Mouse (Mus musculus): ENCODE measurements around the gene Snx30.
A peak's percentile ranks its signal among the peaks of the same experiment; 100 is the strongest.

The Snx30 gene

DNA sequence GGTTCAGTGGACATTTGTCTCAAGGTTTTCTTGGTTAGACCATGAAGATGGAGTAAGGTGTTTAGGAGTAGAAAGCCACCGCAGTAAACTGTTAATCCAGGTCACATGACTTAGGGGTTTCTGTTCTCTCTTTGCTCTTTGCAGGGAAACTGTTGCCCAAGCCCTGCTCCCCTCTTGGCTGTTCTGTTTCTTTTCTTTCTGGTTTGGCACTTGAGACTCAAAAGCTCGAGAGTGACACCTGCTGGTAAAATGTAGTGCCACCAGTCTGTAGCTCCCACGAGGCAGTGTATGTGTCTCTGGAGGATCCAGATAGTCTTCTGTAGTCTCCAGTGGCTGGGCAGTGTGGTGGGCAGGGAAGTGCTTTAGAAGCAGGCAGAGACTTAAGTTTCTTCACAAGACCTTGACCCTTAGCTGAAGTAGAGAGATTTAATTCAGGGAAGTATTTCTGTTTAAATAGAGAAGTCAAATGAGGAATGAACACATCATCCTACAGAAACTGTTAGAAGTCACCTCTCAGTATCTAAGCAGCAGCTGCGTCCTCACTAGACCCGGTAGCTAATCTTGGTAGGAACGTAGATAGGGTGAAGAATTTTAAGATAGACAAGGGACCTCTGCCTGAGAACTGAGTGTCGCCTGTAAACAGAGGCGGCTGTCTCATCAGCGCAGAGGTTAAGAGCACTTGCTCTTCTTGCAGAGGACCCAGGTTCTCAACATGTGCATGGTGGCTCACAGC lies 65.4 kb downstream of the Snx30 start:
- peak; percentile 81 for DNase-seq (ENCODE audit: low read depth, low spot score)

- DNase-seq (ENCODE audit: low read depth, low spot score) = no peak
Measured at GRCm38 (mm10) chr4:59873240-59873639, 67.6 kb downstream of the Snx30 start.

- no peak for DNase-seq (ENCODE audit: low read depth, low spot score)
Measured at GRCm38 (mm10) chr4:59873830-59874229, 68.2 kb downstream of the Snx30 start.

DNA sequence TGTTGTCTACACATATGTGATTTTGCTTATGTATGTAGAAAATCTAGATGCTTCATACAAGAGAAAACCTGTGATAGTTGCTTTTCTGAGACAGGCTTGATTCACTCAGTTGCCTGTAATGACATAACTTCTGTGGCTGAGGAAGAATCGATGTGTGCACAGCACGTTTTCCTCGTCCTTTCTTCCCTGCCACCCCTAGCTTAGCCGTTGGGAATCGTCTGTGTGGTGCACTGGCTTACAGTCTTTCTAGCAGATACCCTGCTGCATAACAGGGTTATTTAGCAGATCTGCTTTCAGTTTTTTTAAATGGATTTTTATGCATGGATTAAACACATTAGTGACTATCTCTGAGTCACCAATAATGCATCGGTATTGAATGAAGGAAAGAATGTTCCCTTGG lies 70.9 kb downstream of the Snx30 start:
- DNase-seq (ENCODE audit: low read depth, low spot score) = no peak

DNA sequence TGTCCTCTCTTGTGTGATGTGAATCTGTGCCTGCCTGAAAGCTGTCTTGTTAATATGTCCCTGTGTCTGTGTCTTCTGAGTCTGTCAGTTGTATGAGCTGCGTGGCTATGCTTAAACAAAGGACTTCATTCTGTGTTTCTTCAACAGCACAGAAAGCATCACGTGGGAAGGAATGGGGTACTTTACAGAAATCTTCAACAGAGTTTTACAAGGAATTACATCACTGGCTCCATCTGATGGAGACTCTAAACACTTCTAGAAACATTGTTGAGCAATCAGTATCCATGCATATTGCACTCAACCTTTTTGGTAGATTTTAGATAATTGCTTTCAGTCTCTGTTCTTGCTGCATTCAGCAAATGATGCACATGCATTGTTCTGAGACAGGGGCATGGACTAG lies 71.4 kb downstream of the Snx30 start:
- DNase-seq (ENCODE audit: low read depth, low spot score) = no peak

- DNase-seq (ENCODE audit: low read depth, low spot score) = no peak
Measured at GRCm38 (mm10) chr4:59878595-59878994, 73.0 kb downstream of the Snx30 start.

DNA sequence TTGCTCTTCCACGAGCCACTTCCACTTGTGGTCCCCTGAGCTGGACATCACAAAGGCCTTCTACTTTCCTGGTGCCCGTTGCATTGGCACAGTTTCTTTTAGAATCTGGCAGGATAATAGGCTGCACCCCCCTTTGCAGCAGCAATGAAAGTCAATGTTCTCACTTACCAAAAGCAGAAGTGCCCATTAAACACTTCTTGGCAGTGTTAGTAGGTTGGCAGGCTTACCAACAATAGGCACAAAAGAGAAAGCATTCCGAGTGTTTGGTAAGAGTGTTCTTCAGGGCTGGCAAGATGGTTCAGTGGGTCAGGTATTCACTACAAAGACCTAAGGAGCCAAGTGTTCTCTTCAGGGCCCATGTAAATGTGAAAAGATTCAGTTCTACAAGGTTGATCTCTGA lies 73.8 kb downstream of the Snx30 start:
- DNase-seq (ENCODE audit: low read depth, low spot score) = no peak

GRCm38 (mm10) chr4:59880725-59881124 lies 75.1 kb downstream of the Snx30 start:
- no peak for DNase-seq (ENCODE audit: low read depth, low spot score)

GRCm38 (mm10) chr4:59881210-59881609 lies 75.6 kb downstream of the Snx30 start:
- DNase-seq (ENCODE audit: low read depth, low spot score) = no peak

DNA sequence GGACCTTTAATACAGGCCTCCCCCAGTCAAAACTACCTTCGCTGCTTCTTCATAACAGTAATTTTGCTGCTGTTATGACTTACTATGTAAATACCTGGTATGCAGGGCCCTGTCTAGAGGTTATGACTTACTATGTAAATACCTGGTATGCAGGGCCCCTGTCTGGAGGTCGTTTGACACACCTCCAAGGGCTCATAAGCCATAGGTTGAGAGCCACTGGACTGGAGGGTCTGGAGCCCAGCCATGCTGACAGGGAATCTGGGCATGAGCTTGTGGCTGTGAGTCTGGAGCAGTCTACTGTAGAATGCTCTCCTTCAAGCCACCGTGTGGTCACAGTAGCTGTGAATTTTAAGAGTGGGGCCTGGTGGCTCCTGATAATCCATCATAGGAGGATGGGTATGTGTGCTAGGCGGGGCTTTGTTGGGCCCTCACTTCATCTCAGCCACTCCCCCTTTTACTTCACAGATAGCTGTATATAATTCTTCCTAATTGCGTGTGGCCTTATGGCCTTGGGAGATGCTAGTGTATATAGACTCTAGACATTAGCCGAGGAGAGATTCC lies 78.6 kb downstream of the Snx30 start:
- DNase-seq (ENCODE audit: low read depth, low spot score) = no peak

DNA sequence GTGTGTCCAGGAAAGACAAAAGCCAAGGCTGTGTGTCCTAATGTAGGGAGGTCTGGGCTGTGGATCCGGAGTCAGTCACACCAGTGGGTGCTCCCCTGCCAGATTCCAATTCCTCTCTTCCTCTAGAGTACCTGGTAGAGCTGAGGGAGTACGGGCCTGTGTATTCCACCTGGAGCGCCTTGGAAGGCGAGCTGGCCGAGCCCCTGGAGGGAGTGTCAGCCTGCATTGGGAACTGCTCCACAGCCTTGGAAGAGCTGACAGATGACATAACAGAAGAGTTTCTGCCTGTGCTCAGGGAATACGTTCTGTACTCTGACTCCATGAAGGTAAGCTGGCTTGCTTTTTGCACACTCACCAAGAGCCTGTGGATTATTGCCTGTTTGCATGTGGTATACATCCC lies 80.6 kb downstream of the Snx30 start:
- no peak for DNase-seq (ENCODE audit: low read depth, low spot score)

GRCm38 (mm10) chr4:59887011-59887410 lies 81.4 kb downstream of the Snx30 start:
- no peak for DNase-seq (ENCODE audit: low read depth, low spot score)

DNA sequence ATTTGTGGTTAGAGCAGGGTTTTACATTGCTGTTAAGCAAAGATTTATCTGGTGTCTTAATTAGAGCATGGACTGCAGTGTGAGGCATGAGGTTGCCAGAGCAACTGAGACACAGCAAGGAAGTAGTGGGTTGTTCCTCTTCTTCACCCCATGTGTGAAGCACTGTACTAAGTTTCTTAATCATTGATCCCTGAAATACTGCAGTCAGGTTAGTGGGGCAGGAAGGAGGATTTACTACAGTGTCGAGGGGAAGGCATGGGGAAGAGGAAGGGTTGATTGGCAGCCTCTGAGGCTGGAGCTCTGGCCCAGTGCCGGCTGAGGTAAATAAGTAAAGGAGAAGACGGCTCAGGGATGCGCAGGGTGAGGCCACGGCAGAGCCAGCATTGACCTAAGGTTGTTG lies 82.4 kb downstream of the Snx30 start:
- DNase-seq (ENCODE audit: low read depth, low spot score) = no peak

DNA sequence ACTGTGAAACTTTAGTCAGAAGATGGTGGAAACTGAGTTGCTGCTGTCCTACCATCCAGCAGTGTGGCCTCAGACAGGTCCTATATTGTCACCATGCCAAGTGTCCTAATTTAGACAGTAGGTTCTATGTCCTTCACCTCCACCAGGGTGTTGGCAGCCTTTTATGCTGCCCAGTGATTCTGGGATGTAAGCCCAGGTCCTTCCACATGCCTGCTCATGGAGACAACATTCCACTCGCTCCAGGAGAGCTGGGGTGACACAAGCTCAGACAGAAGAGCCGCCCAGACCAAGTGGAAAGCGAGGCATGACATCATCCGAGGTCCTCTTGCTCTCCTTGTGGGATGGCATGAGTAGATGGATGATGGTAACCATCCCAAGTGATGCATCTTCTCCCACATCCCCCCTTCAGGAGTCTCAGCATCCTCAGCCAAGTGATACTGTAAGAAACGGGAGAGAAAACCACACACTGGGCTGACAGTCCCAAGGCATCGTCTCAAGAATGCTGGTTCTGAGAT lies 84.5 kb downstream of the Snx30 start:
- no peak for DNase-seq (ENCODE audit: low read depth, low spot score)

- no peak for DNase-seq (ENCODE audit: low read depth, low spot score)
Measured at GRCm38 (mm10) chr4:59891723-59892416, 86.2 kb downstream of the Snx30 start.

GRCm38 (mm10) chr4:59892731-59893130 lies 87.1 kb downstream of the Snx30 start:
- DNase-seq (ENCODE audit: low read depth, low spot score) = no peak

DNA sequence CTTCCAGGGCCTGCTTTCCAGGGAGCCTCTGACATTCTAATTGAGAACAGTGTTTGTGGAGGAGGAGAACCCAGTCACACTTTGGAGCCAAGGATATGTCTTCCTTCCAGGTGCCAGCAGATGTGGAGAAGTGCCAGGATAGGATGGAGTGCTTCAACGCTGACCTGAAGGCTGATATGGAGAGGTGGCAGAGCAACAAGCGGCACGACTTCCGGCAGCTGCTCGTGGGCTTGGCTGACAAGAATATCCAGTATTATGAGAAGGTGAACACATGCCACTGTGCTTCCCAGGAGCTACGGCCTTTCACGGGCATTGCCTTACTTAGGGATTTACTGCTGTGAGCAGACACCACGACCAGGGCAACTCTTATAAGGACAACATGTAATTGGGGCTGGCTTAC lies 88.8 kb downstream of the Snx30 start:
- no peak for DNase-seq (ENCODE audit: low read depth, low spot score)

DNA sequence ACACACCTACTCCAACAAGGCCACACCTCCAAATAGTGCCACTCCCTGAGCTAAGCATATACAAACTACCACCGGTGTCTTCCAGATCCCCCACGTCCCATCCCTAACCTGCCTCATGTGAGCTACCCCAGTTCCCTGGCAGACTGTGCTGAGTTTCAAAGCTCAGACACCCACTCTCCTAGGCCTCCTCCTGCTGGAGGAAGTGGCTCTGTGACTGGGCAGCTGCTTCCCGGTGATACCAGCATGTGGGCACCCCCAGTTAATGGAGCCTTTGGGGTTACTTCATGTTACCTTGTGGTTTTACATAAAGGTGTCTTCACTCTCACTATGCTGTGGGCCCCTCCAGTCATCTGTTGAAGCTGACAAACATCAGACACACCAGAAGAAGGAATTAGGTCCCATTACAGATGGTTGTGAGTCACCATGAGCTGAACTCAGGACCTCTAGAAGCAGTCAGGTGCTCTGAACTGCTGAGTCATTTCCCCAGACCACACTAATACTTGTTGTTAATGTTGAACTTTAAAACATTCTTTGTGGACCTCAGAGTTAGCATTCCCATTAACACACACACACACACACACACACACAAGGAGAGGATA lies 89.4 kb downstream of the Snx30 start:
- no peak for DNase-seq (ENCODE audit: low read depth, low spot score)

GRCm38 (mm10) chr4:59896000-59896399 lies 90.4 kb downstream of the Snx30 start:
- no peak for DNase-seq (ENCODE audit: low read depth, low spot score)

GRCm38 (mm10) chr4:59897814-59898520 lies 92.3 kb downstream of the Snx30 start:
- DNase-seq (ENCODE audit: low read depth, low spot score) = no peak

- no peak for DNase-seq (ENCODE audit: low read depth, low spot score)
Measured at GRCm38 (mm10) chr4:59898521-59898919, 92.9 kb downstream of the Snx30 start.

DNA sequence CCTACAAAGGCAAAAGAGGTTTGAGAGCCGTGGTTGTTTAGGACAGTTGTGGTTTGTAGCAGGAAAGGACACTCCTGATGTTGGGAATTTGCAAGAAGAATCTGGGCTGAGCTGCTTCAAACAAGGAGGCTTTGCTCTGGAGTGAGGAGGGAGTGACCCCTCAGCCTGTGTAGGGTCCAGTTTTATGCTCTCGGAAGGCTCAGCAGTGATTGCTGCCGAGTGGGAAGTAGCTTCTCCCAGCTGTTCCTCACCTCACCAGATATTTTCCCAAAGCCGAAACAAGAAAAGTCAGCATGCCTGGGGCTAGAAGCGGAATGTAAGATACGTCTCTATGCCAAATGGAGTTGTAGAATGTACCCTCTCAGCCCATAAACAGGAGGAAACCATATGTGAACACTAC lies 96.2 kb downstream of the Snx30 start:
- DNase-seq (ENCODE audit: low read depth, low spot score) = no peak

Measured in mesoderm, embryonic 11.5 days (tissue).